Mouse (Mus musculus) cerebellum, adult 11 months (tissue): ENCODE data around the gene Hmmr.
"Not testable (repeated sequence)": the region's sequence is repeated elsewhere in the genome, so short reads cannot be mapped to it uniquely, and the experiment has no call there.

Source experiments
- DNase-seq: peaks from one replicate; pipeline ENCODE4 v3.0.0; 2022

Gene Hmmr

GRCm38 (mm10) chr11:40733339-40734174 is at the start of gene Hmmr, which contains the start of gene Nudcd2:
Gene Hmmr, minus strand, starts transcription at chr11:40733422.
Gene Nudcd2, plus strand, starts transcription at chr11:40733667.
- DNase-seq = peak; percentile 93

DNA sequence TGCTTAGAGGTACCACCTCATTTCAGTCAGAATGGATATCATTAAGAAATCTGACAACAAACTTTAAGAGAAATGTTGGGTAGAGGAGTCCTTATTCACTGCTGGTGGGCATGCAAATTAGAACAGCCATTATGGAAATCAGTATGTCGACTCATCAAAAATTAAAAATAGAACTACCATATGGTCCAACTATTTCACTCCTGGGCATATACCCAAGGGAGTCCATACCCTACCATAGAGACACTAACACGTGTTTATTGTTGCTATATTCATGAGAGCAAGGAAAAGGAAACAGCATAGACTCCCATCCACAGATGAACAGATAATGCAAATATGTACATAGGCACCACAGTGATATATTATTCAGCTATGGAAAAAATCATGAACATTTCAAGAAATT is 48.6 kb upstream of the Hmmr start:
- DNase-seq = no peak

DNA sequence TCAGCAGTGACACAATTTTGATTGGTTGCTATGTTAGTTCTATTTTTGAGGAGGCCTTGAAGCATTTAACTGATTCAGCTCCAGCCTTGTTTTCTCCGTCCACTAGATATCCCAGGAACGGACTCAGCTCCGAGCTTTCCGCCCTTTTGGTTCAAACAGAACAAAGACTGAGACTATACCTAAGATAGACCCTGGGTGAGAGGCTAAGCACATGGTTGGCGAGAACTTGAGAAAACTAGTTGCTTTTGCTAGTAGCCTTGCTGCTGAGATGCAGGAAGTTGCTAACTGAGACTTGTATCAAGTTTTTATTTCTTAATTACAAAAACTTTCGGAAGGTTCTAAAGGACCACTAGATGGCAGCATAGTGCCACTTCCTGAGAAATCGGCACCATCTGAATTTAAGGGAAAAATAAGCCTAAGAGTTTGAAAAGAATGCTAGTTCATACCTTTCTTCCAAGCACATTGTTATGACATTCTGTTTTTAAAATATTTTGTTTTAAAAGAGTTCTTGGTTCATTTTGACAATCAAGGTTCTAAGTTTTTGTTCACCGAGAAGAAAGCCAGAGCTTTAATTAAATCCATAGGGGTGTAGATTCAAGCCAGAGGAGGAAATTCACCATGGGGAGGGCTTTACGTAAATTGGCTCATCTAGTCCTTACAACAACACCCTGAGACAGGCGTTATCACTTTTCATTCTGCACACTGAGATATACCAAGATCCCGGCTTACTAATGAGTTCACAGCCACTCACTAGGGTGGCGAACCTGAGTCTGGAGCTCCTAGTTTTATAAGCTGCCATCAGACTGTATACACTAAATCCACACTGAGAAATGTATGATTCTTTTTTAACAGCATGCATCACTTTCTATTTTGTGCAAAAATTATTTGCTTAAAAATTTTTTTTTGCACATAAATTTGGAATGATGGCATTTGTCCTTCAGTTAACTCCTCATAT is 42.4 kb upstream of the Hmmr start:
- DNase-seq = no peak

- DNase-seq = no peak
Measured at GRCm38 (mm10) chr11:40764690-40765089, 31.5 kb upstream of the Hmmr start.

DNA sequence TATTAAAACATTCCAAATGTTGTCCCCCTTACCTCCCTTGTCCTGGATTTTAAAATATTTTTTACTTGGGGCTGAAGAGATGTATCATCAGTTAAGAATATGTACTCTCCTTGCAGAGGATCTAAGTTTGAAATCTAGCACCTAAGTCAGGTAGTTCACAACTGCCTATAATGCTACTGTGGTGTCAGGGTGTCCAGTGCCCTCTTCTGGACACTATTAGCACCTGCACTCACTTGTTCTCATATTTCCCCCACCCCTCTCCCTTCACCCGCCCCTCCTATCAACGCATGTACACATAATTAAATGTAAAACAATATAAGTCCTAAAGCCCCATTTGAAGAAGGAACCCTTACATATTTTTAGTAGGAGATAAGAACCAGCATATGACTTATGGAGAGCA is 30.2 kb upstream of the Hmmr start:
- DNase-seq = no peak

DNA sequence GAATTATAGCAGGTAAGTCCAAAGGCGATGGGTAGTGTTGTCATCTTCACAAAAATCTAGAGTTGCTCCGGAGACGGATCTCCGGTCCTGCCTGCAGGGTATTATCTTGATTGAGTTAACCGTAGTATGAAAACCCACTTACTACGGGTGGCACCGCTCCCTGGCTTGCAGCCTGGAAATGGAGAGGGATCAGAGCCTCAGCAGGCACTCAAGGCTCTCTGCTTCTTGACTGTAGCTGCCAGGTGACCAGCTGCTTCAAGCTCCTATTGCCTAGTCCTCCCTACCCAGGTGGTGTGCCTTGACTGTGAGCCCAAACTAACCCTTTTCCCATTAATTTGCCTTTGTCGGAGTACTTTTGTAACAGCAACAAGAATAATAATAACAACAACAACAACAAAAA is 26.7 kb upstream of the Hmmr start:
- peak; percentile 27 for DNase-seq

DNA sequence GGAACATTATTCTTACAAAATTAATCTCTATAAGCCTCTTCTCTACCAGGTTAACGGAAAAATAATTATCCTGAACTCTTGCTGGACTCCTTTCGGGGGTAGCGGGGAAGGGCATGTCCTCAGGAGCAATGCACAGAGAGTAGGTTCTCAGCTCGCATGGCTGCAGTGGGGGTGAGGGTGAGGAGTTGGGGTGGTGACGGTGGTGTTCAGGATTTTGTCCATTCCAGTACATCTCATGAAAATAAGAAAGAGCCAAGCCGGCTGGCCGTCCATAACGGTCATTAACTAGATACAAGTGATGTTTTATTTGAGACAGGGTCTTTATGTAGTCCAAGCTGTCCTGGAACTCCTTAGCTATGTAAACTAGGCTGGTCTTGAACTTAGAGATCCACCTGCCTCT is 22.7 kb upstream of the Hmmr start:
- no peak for DNase-seq

GRCm38 (mm10) chr11:40755109-40755627 is 21.9 kb upstream of the Hmmr start, which contains the start of gene Ccng1:
Gene Ccng1, minus strand, starts transcription at chr11:40755311.
- DNase-seq = peak; percentile 90

DNA sequence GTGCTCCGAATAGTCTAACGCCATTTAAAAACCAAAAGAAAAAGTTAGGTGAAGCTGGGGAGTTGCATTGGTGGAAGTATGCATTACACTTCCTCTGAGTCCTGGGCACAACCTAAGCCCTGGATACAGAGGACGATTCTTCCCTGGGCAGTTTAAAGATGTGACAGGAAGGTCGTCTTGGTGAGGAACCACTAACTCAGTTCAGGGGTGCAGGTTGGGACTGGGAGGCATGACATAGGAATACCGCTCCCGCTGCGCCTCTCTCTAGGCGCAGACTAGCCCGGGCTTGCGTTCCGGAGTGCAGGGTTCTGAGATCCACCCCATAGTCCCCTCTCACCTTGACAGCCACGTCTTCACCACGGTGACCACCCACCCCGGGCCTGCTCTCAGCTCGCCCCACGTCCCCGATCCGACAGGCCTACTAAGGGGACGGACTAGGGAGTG is 21.5 kb upstream of the Hmmr start:
- no peak for DNase-seq

- no peak for DNase-seq
Measured at GRCm38 (mm10) chr11:40753836-40754235, 20.6 kb upstream of the Hmmr start.

GRCm38 (mm10) chr11:40747716-40748115 is 14.5 kb upstream of the Hmmr start:
- DNase-seq = no peak

- no peak for DNase-seq
Measured at GRCm38 (mm10) chr11:40746361-40746760, 13.1 kb upstream of the Hmmr start.

- DNase-seq = no peak
Measured at GRCm38 (mm10) chr11:40744348-40744747, 11.1 kb upstream of the Hmmr start.

GRCm38 (mm10) chr11:40741605-40742262 is 8.5 kb upstream of the Hmmr start:
- DNase-seq = no peak

- DNase-seq = no peak
Measured at GRCm38 (mm10) chr11:40737369-40737768, 4.1 kb upstream of the Hmmr start.

DNA sequence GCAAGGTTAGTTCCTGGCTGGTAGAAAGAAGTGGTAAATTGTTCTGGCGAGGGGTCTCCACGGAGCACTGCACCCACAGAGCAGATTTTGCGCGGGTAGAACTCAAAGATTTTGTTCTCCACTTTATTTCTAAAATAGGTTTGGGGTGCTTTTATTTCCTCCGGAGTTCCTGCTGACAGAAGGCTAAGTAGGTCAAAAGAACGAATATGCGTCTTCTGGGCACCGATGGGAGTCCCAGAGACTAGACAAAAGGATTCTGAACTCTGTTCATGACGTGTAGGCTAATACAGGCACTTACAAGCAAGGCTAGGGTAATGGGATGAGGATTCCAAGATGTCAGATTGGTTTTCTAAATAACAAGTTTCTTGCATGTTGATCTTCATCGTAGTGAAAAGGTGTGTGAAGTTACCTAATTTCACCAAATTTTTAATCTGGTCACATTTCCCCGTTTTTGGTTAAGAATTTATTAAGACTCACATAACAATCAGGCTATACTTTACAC is 1.1 kb upstream of the Hmmr start:
- DNase-seq = no peak

GRCm38 (mm10) chr11:40732997-40733338 is 254 bp downstream of the Hmmr start:
- DNase-seq = no peak

DNA sequence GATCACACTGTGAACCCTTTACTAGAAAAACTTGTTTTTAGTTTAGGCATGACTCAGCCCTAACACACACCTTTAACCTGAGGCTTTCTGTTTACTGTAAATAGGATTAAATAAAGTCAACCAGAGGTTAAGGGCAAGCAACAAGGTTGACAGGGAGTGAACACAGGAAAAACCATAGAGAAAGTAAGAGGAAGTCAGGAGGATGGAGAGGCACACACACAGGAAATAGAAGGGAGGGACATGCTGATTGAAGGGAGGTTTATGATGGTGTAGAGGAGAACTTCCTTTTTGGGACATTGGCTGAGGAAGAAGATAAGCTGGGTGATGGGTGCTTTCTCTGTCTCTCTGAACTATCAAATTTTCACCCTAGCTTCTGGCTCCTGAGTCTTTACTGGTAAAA is 14.9 kb downstream of the Hmmr start:
- no peak for DNase-seq

- no peak for DNase-seq
Measured at GRCm38 (mm10) chr11:40715524-40715923, 17.7 kb downstream of the Hmmr start.

DNA sequence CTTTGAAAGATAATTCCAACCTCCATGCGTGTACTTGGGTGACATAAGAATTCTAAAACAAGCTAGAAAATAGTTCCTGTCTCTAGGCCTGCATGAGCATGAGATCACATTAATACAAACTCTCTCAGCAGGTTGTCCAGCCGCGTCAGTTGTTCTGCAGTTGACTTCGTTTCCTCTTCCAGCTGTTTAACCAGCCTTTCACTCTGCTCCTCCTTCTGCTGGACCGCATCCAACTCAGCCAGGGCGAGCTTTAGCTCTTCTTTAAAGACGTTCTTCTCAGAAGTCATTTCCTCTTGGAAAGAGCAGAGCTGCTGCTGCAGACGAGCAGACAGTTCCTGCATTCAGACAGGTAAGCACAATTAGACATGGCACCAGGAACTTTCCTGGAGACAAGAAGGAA is 19.4 kb downstream of the Hmmr start:
- DNase-seq = no peak

GRCm38 (mm10) chr11:40709899-40710298 is 23.3 kb downstream of the Hmmr start:
- DNase-seq = not testable (repeated sequence)

GRCm38 (mm10) chr11:40695103-40695502 is 38.1 kb downstream of the Hmmr start, which contains the start of gene Mat2b:
Gene Mat2b, minus strand, starts transcription at chr11:40695203.
- DNase-seq = no peak
